Mouse (Mus musculus): ENCODE results near the gene Myo1b. TPM values are rescaled to one million over a fixed set of nuclear protein-coding genes. Genes with fewer than 3 reads are reported as not detected.
A peak's percentile ranks its signal among the peaks of the same experiment; 100 is the strongest.

The Myo1b gene
- total RNA-seq, 1 experiment from 2014 or later, result 88.4 TPM

DNA sequence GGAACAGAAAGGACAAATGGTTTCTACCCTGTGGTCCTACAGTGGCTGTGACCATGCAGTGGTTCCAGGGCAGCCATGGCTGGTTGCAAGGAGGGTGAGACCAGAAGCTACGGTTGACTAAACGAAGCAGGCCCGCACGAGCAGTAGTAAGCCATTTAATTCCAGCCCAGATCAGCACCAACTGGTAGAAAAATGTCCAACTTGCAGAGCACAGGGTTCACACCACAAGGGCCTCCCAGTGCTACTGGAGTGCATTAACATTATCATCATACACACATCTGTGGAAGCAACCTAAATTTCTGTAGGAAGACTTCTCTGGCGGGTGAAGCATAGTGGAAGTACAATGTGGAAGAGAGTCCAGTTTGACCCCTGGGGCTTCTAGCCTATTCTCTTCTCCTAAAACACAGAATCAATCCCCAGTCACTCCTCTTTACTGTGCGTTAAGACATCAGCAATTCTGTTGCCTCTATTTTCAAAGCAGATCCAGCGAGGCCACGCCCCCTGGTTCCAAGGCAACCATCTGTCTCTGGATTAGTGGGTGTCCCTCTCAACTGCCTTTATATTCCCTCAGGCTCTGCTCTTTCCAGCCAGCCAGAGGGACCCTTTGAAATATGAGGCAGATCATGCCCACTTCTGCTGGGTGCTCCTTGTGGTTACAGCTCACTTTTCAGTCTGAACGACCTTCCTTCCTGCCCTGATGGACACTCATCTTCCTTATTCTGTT lies 120.1 kb downstream of the Myo1b start:
- DNase-seq, result peak; percentile 37

DNA sequence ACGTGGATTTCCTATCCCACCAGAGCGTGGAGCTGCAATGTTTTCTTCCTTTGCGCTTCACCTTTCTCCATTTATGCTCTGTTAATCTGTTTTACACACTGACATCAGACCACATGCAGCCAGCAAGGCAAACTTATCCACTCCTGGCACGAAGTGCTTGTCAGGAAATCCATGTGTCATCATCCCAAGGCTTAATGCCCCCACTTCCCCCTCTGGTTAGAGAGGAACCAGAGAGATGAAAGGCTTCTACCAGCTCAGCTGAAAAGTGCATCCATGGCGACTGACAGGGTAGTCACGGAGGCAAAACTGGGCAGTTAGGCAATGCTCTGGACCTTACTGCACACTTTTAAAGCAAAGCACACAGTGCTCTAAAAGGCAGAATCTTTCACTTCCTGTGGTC lies 126.6 kb downstream of the Myo1b start:
- DNase-seq, result peak; percentile 77

DNA sequence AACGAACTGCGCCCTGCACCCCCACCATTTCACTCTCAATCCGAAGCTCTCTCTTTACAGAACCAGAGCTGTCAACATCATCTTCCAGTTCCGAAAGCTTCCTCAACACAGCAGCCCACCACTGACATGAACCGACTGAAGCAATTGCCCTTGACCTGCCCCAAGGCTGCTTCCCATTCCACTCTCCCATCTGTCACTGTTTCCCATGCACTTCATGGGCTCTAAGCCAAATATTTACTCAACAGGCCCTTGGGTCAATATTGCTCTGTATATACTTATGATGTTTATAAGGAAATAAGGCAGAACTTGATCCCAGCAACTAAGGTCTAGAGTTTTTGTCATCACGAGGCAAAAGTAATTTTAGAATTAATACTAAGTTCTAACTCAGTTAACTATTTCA lies 133.8 kb downstream of the Myo1b start:
- DNase-seq, result peak; percentile 47

DNA sequence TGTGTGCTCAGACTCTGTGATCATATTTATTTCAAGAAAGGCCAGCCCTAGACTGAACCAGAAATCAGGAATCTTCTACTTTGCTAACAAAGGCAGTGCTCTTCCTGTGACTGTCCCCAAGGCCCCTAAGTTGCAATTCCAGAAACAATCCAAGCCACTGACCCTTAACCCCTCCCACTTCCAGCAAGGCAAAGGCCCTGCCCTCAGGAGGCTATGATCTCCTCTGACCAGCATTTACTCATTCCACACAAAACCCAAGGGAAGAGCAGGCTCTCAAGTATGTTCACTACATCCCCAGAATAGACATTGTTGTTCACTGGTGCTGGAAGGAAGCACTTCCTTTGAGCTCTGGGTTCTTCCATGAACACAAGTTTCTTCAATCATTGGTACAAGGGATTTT lies 135.5 kb downstream of the Myo1b start:
- no peak for DNase-seq

DNA sequence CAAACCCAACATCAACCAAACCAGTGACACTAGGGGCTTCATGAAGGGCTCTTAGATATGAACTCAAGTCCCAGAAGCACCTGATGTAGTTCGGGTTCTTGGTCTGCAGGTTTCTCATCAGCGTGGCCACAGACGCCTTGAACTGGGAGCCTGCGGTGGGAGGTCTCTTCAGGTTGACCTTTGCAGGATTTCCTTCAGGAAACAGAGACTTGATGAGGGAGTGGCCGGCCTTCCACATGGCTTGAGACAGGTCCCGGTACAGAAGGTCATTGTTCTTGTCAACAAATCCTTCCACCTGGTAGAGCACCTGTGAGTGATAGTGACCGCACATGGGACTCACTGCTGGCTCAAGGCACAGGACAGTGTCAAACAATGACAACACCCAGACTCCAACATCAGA lies 137.6 kb downstream of the Myo1b start:
- no peak for DNase-seq

DNA sequence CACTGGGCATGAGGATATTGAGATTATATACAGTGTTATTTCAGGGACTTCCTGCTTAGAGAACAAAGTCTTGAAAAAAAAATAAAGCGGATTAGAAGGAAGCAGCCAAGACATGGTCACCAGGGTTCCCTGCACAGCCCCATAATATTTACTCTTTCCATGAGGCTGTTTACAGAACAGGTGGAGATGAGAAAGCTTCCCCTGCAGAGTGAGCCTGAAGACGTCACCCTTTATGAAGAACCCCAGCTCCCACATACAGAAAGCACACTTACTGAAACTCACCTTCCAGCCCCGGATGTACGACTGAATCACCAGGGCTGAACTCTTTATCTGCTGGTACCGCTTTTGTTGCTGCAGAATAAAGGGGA lies 145.4 kb downstream of the Myo1b start:
- no peak for DNase-seq

DNA sequence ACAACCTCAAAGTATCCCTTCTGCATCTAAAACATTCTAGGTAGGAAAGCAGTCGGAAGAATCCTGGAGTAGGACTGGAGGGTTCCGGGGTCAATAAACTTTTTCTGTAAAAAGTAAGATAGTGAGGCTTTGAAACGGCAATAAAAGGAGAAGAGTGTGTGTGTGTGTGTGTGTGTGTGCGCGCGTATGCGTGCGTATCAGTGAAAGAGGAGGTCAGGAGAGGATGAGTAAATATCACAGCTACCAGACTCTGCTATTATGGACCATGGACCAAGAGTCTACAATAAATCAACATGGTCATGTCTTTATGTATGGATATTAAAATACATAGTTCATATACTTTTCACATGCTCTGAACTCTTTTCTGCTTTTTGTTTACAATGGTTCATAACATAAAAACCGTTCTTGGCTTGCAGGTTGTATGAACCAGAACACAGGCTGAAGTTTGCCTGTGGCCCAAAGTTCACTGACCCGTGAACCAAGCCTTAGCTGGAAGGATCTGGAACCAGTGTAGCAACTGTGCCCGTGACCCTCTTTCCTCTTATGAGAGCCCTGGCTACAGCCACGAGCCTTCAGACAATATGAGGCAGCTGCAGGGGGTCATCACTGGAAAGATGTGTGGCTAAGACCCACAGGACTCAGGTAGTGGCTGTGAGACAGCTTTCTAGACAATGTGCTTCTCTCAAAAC lies 145.9 kb downstream of the Myo1b start:
- no peak for DNase-seq

DNA sequence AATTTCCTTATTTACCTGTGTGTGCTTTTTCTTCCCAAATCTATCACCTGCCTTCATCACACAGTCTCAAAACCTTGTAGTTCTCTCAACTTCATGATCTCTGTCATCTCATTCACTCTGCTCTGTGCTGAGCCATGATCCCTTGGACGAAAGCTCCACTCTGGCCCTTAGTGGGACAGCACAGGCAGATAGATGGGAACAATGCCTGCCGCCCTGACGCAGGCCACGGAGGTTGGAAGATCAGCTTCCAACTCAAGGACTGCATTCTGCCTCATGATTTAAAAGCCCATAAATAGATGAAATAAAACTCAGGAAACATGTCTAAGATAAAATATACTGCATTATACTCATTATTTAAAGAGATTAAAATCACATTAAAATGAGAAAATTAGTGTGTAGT lies 149.6 kb downstream of the Myo1b start:
- DNase-seq, result no peak

DNA sequence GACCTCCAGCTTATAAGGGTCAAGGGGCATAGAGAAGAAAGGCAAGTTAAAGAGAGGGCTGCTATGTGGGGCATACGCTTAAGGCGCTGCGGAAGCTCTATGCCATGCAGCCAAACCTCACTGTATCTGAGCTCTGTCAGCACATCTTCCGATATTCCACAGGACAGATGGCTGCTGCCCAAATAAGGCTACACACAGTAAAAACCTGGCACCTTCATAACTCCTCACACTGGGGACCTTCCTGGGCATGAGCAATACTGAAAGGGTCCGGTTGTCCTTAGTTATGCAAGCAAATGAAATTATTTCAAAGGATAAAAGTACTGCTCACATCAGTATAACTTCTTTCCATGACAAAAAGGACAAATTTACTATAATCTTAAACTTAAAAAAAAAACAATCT lies 150.7 kb downstream of the Myo1b start:
- no peak for DNase-seq

DNA sequence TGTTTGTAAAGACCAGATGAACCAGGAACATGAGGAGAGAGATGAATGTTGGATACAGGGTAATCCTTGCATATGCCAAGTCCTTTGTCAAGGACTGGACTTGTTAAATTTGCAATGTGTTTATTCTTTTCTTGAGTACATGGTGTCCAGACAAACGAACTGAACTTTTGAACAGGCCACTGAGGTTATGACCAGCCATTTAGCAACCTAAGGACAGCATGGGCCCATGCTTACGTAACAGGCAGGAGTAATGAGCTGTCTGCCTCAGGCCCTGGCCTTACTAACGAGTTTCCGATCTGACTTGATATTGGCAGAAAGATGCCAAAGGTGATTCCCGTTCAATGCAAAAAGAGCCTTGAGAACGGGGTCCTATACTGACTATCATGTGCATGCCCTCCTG lies 156.2 kb downstream of the Myo1b start:
- DNase-seq, result peak; percentile 37

DNA sequence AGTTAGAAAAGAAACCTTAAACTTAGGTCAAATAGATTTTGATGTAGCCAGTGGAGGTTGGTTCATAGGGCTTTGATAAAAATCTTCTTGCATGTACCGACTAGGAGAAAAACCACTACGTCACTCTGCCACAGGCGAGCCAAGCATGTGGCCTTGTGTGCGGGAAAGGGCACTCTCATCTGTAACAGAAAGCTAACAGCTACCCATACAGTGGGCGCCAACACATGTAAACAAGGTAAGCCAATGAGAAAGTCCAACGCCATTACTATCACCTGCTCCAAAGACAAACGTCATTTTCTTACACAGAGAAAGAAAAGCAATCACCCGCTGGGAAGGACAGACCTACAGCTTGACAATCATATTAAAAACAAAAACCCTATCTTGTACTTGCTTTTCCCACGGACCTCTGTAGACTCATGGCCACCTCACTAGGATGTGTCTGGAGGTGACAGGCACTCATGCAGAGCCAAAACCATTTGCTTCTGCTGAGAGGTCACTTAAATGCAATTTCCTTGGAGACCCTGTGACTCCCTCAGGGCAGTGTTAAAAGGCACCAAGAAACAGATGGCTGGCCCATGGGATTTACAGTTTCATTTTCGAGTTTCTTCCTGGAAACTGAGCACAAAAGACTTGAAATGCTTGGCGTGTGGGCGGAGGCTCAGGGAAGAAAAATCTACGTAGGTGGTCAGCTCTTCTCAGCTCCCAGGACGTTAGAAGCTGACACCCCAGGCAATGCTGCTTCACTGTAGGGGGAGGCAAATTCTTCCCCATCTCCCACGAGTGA lies 157.4 kb downstream of the Myo1b start:
- DNase-seq, result peak; percentile 55

DNA sequence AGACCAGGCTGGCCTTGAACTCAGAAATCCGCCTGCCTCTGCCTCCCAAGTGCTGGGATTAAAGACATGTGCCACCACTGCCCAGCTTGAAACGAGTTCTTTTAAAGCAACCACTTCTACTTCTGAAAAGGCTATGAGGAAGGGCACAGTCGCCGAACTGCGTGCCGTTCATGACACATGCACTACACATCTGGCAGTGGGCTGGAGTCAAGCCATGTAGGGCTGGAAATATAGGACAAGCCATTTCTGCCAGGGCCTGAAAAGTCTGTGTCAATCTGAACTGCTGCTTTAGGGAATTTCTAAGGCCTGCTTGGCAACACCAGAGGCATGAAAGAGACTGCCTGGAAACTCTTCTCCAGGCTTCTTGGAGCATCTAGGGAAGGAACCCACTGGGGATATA lies 162.2 kb downstream of the Myo1b start:
- no peak for DNase-seq

DNA sequence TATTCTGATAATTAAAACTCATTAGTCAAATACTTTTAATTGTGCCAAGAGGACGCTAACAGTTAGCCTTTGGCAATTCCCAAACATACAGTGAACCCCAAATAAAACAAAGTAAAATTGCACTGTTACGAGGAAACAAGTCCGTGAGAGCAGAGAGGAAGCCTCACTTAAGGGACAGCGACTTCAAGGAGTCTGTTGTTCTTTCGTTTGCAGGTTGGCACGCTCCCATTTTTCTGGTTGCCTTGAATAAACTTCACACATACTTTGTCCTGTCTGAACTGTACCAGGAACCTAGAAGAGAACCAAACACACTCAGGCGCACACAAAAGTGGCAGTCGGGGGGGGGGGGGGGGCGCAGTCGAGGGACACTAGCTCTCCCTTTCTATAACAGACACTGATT lies 164.9 kb downstream of the Myo1b start:
- DNase-seq, result peak; percentile 68

DNA sequence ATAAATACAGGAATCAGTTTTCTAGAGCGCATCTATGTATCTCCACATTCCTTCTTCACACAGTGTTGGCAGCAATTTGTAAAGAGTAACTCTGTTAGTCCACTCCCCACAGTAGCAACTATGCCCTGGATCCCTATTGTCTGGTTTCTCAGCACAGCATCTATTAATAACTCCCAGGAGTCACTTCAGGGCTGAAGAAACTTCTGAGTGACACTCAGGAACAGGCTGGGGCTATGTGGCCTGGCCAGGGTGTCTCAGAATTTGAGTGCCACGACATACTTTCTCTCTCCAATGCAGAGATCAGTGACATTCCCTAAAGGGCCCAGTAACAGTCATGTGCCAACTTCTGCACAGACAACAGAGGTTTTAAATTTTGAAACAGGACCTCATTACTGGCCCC lies 167.6 kb downstream of the Myo1b start:
- no peak for DNase-seq

DNA sequence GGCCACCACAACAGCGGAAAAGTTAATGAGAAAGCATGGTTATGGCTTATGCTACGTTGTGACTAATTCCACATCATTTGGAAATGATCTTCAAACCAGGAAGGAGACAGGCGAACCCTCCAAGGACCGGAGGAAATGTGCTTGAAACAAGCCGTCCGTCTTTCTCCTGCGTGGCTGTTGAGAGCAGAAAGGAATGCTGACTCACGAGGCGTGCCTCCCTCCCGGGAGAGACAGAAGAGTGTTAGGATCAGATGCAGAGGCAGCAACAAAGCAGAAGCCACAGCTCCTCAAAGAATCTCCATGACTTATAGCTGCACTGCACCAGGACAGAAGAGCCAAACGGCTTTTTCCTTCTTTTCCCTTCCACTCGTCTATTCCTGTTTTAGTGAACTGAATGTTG lies 168.4 kb downstream of the Myo1b start:
- peak; percentile 73 for DNase-seq

DNA sequence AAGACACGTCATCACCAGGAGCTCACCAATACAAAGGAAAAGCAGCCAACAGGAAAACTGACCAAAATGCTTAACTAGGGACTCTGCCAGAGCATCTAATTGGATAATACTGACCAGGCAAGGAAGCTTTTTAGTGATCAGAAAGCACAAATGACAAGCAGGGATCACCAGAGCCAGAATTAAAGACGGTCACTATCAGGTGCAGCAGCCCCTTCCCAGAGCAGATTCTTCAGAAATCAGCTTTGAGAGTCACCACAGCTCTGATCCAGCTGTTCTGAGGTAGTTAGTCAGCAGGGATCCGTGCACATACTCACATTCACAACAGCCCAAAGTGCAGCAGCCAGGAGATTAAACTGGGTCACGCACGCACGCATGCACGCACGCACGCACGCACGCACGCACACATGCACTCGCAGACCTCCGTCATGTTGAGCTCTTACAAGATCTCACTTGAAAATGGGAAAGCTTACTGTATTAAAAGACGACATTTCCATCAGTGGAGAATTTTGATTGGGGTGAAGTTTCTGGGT lies 169.1 kb downstream of the Myo1b start:
- DNase-seq, result no peak

DNA sequence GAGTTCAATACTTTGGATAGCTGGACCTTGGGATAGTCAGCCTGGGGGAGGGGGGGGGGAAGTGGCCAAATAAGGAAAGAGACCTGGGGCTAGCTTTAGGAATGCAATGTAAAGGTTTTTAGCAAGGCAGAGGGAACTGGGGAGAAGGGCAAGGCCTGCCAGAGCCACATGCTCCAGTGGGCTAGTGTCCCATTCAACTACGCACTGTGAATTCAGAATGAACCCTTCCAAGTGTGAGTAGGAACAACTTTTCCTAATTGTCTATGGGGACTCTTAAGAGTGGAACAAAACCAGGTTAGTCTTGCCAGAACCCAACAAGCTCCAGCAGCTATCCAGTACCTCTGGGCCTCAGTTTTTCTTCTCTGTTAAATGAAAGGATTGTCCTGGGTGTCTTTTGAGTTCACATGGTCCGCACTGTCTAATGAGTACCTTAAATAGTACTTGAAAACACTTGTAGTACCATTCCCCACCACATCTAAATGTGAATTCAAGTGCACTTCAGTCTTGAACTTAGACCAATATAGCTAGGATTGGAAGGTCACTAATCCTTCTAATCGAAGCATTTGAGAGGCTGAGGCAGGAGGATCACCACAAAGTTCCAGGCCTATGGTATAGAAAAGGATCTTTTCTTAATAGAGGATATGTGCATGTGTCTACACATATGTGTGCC lies 172.0 kb downstream of the Myo1b start:
- peak; percentile 46 for DNase-seq

DNA sequence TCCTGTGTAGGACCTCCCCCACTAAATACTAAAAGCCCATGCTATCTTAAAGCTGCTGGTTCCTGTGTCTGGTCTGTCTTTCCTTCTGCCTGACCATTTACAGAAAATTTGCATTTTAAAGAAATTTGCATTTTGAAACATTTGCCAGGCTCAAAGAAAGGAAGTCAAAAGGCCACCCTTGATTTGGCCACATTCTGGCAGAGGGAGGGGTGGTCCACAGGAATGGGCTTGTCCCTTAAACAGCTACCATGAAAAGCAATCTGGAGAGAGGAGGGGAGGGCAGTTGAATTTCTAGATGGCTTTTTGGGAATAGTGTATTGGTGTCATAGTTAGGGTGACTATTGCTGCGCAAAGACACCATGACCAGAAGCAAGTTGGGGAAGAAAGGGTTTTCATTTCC lies 173.3 kb downstream of the Myo1b start:
- DNase-seq, result no peak

DNA sequence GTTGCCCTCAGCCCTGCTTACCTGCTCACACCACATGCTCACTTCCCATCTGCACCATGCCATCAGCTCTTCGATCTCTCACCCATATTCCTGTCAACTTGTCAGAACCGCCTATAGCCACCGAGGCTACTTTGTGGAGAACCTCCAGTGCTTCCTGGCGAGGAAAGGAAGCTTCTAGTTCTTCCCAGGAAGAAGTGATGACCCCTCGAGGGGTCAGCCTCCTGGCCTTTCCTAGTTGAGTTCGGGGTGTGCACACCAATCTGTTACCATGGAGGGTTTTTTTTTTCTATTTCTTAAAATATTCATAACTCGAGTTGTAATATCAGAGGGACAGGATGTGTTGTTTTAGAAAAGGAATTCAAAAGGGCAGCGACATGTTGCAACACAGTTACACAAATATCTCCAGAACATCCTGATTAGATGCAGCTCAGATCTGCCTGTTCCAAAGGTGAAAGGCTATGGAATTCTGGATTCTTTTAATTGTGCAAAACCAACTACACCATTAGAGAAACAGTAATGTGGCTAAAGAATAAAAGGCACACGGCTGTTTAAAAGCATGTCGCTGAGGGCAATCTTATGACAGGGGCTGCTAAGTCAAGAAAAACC lies 175.1 kb downstream of the Myo1b start:
- no peak for DNase-seq

DNA sequence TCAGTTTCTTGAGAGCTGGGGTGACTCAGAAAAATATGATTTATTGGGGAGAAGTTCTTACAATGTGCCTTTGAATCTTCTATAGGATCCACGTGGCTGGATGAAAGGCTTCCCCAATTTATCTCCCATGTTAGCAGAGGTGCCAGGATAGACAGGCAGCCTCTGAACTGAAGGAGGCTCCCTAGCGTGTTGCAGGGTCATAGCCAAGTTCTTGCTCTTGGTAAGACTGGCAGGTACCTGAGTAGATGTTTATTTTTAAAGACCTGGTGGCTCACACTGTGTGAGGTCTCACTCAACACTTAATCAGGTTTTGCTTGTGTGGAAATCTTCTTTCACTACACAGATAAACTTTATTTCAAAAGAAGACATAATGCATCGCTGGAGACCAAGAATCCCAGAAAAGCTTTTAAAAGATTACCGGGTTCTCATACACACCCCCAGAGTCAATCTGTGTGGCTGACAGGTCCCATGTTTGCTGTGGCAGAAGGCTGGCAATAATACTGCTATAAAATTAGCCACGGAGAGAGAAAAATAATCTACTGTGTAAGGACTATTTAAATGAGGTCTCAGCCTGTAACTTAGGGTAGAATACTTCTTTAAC lies 176.5 kb downstream of the Myo1b start:
- DNase-seq, result no peak

DNA sequence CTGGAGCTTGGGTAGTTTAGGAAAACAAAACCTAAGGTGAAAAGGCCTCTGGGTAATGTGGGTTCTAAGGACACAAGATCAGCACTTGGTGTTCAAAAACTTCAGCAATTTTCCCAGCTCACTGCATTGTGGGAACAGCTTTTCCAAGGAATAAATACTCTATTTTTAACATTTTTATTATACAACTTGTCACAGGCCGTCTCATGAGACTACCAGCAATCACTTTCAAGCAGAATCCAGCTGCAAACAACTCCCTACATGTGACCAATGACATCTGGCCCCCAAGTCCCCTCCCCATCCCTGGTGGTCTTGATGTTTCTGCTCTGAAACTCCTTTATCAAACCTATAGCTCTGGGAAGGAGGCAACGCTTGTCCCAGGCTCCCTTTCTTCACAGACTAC lies 179.0 kb downstream of the Myo1b start:
- DNase-seq, result no peak

DNA sequence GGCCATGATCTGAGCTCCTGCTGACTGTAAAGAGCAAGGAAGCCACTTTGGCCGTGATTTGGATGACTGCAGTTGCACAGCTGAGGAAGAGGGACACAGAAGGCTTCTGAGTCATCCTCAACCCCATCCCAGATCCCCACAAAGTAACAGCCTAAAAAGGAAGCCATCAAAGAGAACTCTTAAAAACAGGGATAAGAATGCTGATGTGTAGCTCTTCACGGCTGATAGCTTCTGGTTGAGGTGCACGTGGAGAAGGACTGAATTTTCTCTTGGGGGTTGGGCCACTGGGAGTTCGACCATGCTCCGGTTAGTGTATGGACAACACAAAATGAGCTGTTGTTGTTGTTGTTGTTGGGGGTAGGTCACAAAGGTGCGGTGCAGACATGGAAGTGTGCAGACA lies 181.2 kb downstream of the Myo1b start:
- DNase-seq, result no peak

Measured in adrenal gland, postnatal 14 days (tissue).